Mouse (Mus musculus) C2C12 (cell line): ENCODE measurements at regions not wholly inside any gene's neighbourhood (a gene's known extent, or its start where the extent isn't known, plus 50 kb on each side); places are given as distances from the start of the nearest gene placed in this dataset.

Source experiments
- CTCF ChIP-seq: IDR thresholded peaks from one replicate; pipeline ENCODE4 v1.5.1; 2011; ENCODE audit not compliant: control insufficient read depth, insufficient read depth, insufficient read length
- MAX ChIP-seq: IDR thresholded peaks from one replicate; pipeline ENCODE4 v1.6.1; 2011; ENCODE audit warnings: mild to moderate bottlenecking, control low read depth
- USF1 ChIP-seq: IDR thresholded peaks from one replicate; pipeline ENCODE4 v1.6.1; 2011; ENCODE audit warnings: low read depth, mild to moderate bottlenecking, control low read depth, moderate library complexity

DNA sequence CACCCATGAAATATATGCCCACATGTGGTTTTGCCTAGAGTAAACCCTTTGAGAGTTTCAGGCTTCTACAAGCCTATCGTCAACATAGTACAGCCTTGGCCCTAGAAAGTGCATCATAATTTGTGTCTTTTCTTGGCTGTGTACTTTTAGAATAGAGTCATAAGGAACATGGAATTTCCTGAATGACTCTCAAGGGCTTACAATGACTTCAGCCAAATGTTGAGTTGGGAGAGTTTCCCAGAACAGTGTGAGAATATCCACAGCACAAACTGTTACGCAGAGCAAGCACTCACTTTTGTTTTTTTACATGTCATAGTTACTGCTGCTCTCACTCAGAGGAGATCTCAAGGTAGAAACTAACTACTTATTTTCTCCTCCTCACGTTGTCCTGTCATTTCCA, 152.5 kb downstream of the Spry2 start:
- TF ChIP-seq CTCF (no peak), USF1 (no peak), MAX (no peak)
